Mouse (Mus musculus) lung, embryonic 14.5 days (tissue): ENCODE measurements at regions not wholly inside any gene's neighbourhood (a gene's known extent, or its start where the extent isn't known, plus 50 kb on each side); places are given as distances from the start of the nearest gene placed in this dataset.

ENCODE experiments used
- ATAC-seq: fragments of 200-750 bp; cut with Nextera tagmentation; 2 replicates; pipeline ENCODE4 v1.8.0; 2017; ENCODE audit warnings: mild to moderate bottlenecking, moderate TSS enrichment, moderate library complexity; ENCODE audit not compliant: insufficient read depth
- DNase-seq: peaks from one replicate; pipeline ENCODE4 v3.0.0-alpha.2; 2015
- H3K27ac ChIP-seq: fragments of 300-500 bp; sonication (generic); 2 replicates; pipeline ENCODE4 v1.5.1; 2014; ENCODE audit warnings: low read depth, mild to moderate bottlenecking, moderate library complexity
- H3K27me3 ChIP-seq: fragments of 300-500 bp; sonication (generic); 2 replicates; pipeline ENCODE4 v1.6.1; 2014; ENCODE audit warnings: low read length, control low read depth; ENCODE audit not compliant: insufficient read depth
- H3K36me3 ChIP-seq: fragments of 300-500 bp; sonication (generic); 2 replicates; pipeline ENCODE4 v1.6.1; 2014; ENCODE audit warnings: control low read depth; ENCODE audit not compliant: insufficient read depth
- H3K4me1 ChIP-seq: fragments of 300-500 bp; sonication (generic); 2 replicates; pipeline ENCODE4 v1.6.1; 2014; ENCODE audit warnings: antibody characterized with exemption, control low read depth; ENCODE audit not compliant: insufficient read depth
- H3K4me2 ChIP-seq: fragments of 300-500 bp; sonication (generic); 2 replicates; pipeline ENCODE4 v1.6.1; 2014; ENCODE audit warnings: mild to moderate bottlenecking
- H3K4me3 ChIP-seq: fragments of 300-500 bp; sonication (generic); 2 replicates; pipeline ENCODE4 v1.5.1; 2014; ENCODE audit warnings: low read depth, low read length
- H3K9ac ChIP-seq: fragments of 300-500 bp; sonication (generic); 2 replicates; pipeline ENCODE4 v1.6.1; 2014
- H3K9me3 ChIP-seq: fragments of 300-500 bp; sonication (generic); 2 replicates; pipeline ENCODE4 v1.6.1; 2016; ENCODE audit warnings: low read depth, low read length, control low read depth
- CTCF ChIP-seq: IDR thresholded peaks from 2 replicates; pipeline ENCODE4 v1.5.1; 2016; ENCODE audit warnings: antibody characterized with exemption, low read depth
- WGBS: fragments of 180-500 bp; shearing (Covaris S2); extraction: QIAGEN DNeasy Blood & Tissue Kit; methylation state at CpG from one replicate; pipeline ENCODE4 v1.1.7; 2014; 5-methylcytosine and 5-hydroxymethylcytosine counted together

- Histone ChIP-seq H3K27me3 (no peaks in the 10 kb centered on the region), H3K4me2 (no peak overlapping the region), H3K27ac (no peak overlapping the region), H3K4me3 (no peak overlapping the region), H3K36me3 (no peaks in the 10 kb centered on the region), H3K9me3 (no peaks in the 10 kb centered on the region), H3K4me1 (no peaks in the 10 kb centered on the region), H3K9ac (no peak overlapping the region)
- WGBS, result 87% methylated on average over 2 of the region's 2 CpGs
- ATAC-seq (no peak), DNase-seq (no peak)
- TF ChIP-seq CTCF, result no peak
These were observed 302.8 kb downstream of the Cylc2 start for GRCm38 (mm10) chr4:51519281-51519680.

GRCm38 (mm10) chr4:51519750-51520149 lies 303.3 kb downstream of the Cylc2 start:
- Histone ChIP-seq H3K36me3 (no peaks in the 10 kb centered on the region), H3K27me3 (no peaks in the 10 kb centered on the region), H3K4me2 (no peak overlapping the region), H3K9me3 (no peaks in the 10 kb centered on the region), H3K9ac (no peak overlapping the region), H3K4me3 (no peak overlapping the region), H3K27ac (no peak overlapping the region), H3K4me1 (no peaks in the 10 kb centered on the region)
- ATAC-seq (no peak), DNase-seq (no peak)
- TF ChIP-seq CTCF, result no peak

DNA sequence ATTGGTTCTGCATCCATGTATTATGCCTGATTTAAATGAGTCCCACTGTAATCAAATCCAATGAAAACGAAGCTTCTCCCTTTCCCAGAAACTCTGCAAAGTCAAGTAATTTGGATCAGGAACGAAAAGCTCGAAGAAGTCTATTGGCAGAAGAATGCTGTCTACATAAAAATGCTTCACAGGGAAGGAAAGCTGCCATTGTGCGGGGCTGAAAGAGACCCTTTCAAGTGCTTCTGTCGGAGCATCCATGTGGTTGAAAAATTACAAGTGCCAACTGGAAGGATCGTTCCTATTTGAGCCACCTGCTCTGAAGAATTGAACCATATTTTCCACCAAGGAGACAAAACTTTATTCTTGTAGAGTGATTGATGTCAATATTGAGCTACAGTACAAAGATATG lies 328.9 kb downstream of the Cylc2 start:
- DNase-seq, result no peak
- WGBS, result 83% methylated on average over 6 of the region's 6 CpGs
- no peak overlapping the region for H3K4me2 ChIP-seq
- TF ChIP-seq CTCF, result no peak
- H3K27me3 ChIP-seq, result no peaks in the 10 kb centered on the region
- no peak overlapping the region for H3K9ac ChIP-seq
- no peaks in the 10 kb centered on the region for H3K4me1 ChIP-seq
- H3K27ac ChIP-seq, result no peak overlapping the region
- no peaks in the 10 kb centered on the region for H3K36me3 ChIP-seq
- H3K4me3 ChIP-seq, result no peak overlapping the region
- H3K9me3 ChIP-seq, result no peaks in the 10 kb centered on the region
- ATAC-seq, result no peak

- Histone ChIP-seq H3K4me2 (no peak overlapping the region), H3K9me3 (no peaks in the 10 kb centered on the region), H3K27me3 (no peaks in the 10 kb centered on the region), H3K27ac (no peak overlapping the region), H3K9ac (no peak overlapping the region), H3K4me1 (no peaks in the 10 kb centered on the region), H3K4me3 (no peak overlapping the region), H3K36me3 (no peaks in the 10 kb centered on the region)
- WGBS, result 55% methylated on average over 1 of the region's 1 CpGs
- peak; percentile 58 for DNase-seq
- no peak for TF ChIP-seq CTCF
- peak; percentile 58 for ATAC-seq
These were observed 343.2 kb downstream of the Cylc2 start for GRCm38 (mm10) chr4:51559693-51560092.

DNA sequence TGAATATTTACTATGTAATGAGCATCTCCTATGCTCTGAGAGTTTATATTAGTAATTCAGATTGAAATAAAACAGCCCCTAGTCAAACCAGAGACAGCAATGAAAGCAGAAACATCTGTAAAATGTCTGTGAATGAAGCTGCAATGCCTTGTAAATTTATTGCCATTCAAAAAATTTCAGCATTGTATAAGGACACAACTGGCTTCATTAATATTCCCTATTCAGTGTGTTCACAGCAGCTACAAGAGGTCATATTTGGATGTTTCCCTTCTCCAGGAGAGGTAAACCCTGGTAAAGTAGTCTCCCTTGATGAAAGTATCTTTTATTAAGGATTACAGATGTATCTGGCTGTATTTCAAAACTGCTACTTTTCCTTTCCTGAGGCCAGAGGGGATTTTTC lies 343.6 kb downstream of the Cylc2 start:
- no peak overlapping the region for H3K9ac ChIP-seq
- ATAC-seq, result 0 out of 2 replicates have a peak, but pooled peaks have one; percentile 11
- no peak overlapping the region for H3K4me3 ChIP-seq
- H3K4me2 ChIP-seq, result no peak overlapping the region
- H3K36me3 ChIP-seq, result no peaks in the 10 kb centered on the region
- peak; percentile 3 for DNase-seq
- H3K9me3 ChIP-seq, result no peaks in the 10 kb centered on the region
- no peak for TF ChIP-seq CTCF
- H3K27ac ChIP-seq, result 0 out of 2 replicates have a peak overlapping the region, but pooled peaks have one; percentile 10
- H3K27me3 ChIP-seq, result no peaks in the 10 kb centered on the region
- H3K4me1 ChIP-seq, result no peaks in the 10 kb centered on the region

GRCm38 (mm10) chr4:51562379-51562778 lies 345.9 kb downstream of the Cylc2 start:
- H3K4me1 ChIP-seq, result no peaks in the 10 kb centered on the region
- H3K9ac ChIP-seq, result no peak overlapping the region
- ATAC-seq (no peak), DNase-seq (no peak)
- H3K9me3 ChIP-seq, result no peaks in the 10 kb centered on the region
- H3K27me3 ChIP-seq, result no peaks in the 10 kb centered on the region
- 76% methylated on average over 5 of the region's 5 CpGs for WGBS
- no peak for TF ChIP-seq CTCF
- no peaks in the 10 kb centered on the region for H3K36me3 ChIP-seq
- no peak overlapping the region for H3K27ac ChIP-seq
- H3K4me3 ChIP-seq, result no peak overlapping the region
- no peak overlapping the region for H3K4me2 ChIP-seq

- DNase-seq (no peak), ATAC-seq (no peak)
- no peak overlapping the region for H3K27ac ChIP-seq
- H3K27me3 ChIP-seq, result no peaks in the 10 kb centered on the region
- no peak overlapping the region for H3K4me2 ChIP-seq
- WGBS, result 36% methylated on average over 2 of the region's 2 CpGs
- TF ChIP-seq CTCF, result no peak
- no peaks in the 10 kb centered on the region for H3K4me1 ChIP-seq
- no peaks in the 10 kb centered on the region for H3K36me3 ChIP-seq
- no peaks in the 10 kb centered on the region for H3K9me3 ChIP-seq
- H3K4me3 ChIP-seq, result no peak overlapping the region
- no peak overlapping the region for H3K9ac ChIP-seq
These were observed 360.0 kb downstream of the Cylc2 start for GRCm38 (mm10) chr4:51576456-51576855.

DNA sequence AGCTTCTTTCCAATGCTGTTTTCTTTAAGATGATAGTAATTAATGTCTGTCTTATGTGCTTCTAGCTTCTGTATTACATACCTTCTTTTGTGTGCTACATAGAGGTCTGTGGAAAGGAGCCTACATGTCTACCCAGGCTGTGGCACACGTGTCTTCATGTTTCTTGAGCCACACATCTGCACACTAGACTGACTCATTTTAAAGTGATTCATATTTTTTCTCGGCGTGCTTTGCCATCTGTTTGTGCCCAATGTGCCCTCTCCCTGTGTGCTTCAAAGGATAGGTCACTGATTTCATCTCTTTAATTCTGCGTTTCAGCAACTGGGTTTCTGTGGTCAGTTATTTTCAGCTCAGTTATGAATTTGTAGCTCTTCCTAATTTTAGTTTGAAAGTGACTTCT lies 377.6 kb downstream of the Cylc2 start:
- no peaks in the 10 kb centered on the region for H3K9me3 ChIP-seq
- ATAC-seq (no peak), DNase-seq (no peak)
- no peak overlapping the region for H3K4me3 ChIP-seq
- H3K4me1 ChIP-seq, result no peaks in the 10 kb centered on the region
- no peaks in the 10 kb centered on the region for H3K27me3 ChIP-seq
- H3K4me2 ChIP-seq, result no peak overlapping the region
- no peak for TF ChIP-seq CTCF
- H3K36me3 ChIP-seq, result no peaks in the 10 kb centered on the region
- no peak overlapping the region for H3K9ac ChIP-seq
- no peak overlapping the region for H3K27ac ChIP-seq
- 52% methylated on average over 4 of the region's 4 CpGs for WGBS
